ENCODE assay signal across 11 mouse cellular contexts in the genomic region with DNA sequence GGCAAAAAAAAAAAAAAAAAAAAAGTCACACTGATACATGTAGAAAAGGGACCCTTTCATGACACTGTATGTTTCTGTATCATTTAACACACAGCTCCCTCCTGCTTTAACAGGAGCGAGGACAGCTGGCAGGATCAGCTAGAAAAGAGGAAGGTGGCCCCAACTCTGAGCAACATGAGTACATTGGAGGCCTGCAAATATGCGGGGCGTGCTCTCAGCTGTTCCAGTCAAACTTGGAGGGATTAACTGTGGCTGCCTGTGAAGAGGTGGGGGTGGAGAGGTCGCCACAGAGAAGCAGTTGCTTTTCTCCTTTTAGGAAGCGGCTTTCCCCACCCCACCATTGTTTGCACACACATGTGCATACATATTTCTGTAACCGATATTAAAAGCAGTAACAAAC.
A peak's percentile ranks its signal among the peaks of the same experiment; 100 is the strongest.
DNase-seq lines count a peak whose midpoint lies in the region; ATAC-seq lines count a peak whose summit lies in the region.
"Had no signal": no experiment of that assay in that cellular context is flagged by ENCODE, and none has a peak within 500 bp of the region (broad histone marks: within the 10 kb centered on the region; RNA-seq: fewer than 3 reads in every experiment).

No protein-coding gene starts in this region.

- H3K27me3 ChIP-seq in heart, embryonic 14.5 days (ENCODE audit: control insufficient read depth, insufficient read depth, low read length), result no peaks in the 10 kb centered on the region
- no peaks in the 10 kb centered on the region for H3K27me3 ChIP-seq in stomach, embryonic 16.5 days (ENCODE audit: control insufficient read depth, insufficient read depth, low read length)
- H3K27me3 ChIP-seq: neural tube, embryonic 13.5 days had no signal

- H3K4me1 ChIP-seq in heart, embryonic 14.5 days (ENCODE audit: control insufficient read depth in 2 of 2, insufficient read depth in 2 of 2, low read length in 2 of 2), result peaks cover 22 to 51% of the 10 kb centered on the region in 2 experiments
- H3K4me1 ChIP-seq in stomach, embryonic 16.5 days (ENCODE audit: control insufficient read depth, insufficient read depth, low read length), result peaks cover 54% of the 10 kb centered on the region

- H3K9me3 ChIP-seq in heart, embryonic 14.5 days (ENCODE audit: control insufficient read depth, low read length), result no peaks in the 10 kb centered on the region
- H3K9me3 ChIP-seq in stomach, embryonic 16.5 days (replicated peaks; ENCODE audit: control insufficient read depth, low read length), result no peaks in the 10 kb centered on the region
- H3K9me3 ChIP-seq: hindbrain, embryonic 10.5 days; neural tube, embryonic 13.5 days had no signal

- no peak for DNase-seq in heart, adult 9 months (ENCODE audit: low spot score in 2 of 2)
- DNase-seq in retina, postnatal 1 day, result peak; percentile 34
- no peak for DNase-seq in retina, embryonic 14.5 days (ENCODE audit: low spot score)
- no peak for DNase-seq in thymus, postnatal 10 days (ENCODE audit: low spot score in 2 of 2)
- DNase-seq in left cerebral cortex, adult 8-10 months (ENCODE audit: low spot score in 2 of 2), result no peak
- DNase-seq: cerebellum, postnatal 10 days had no signal

- H3K27ac ChIP-seq in heart, embryonic 14.5 days (replicated peaks in 1 of 2; ENCODE audit: control insufficient read depth in 1 of 2, insufficient read depth in 1 of 2, low read depth in 2 of 2, low read length in 2 of 2), result peak overlapping the region; percentile 76 to 82
- peak overlapping the region; percentile 86 for H3K27ac ChIP-seq in stomach, embryonic 16.5 days (ENCODE audit: low read length)
- H3K27ac ChIP-seq: hindbrain, embryonic 10.5 days; neural tube, embryonic 13.5 days had no signal

- H3K36me3 ChIP-seq in heart, embryonic 14.5 days (ENCODE audit: control insufficient read depth, insufficient read depth, low read length), result 0 out of 2 replicates have a peak, but pooled peaks cover 3% of the 10 kb centered on the region
- no peaks in the 10 kb centered on the region for H3K36me3 ChIP-seq in stomach, embryonic 16.5 days (ENCODE audit: control insufficient read depth, insufficient read depth, low read length)
- H3K36me3 ChIP-seq: hindbrain, embryonic 10.5 days; neural tube, embryonic 13.5 days had no signal

- ATAC-seq in heart, embryonic 14.5 days (ENCODE audit: insufficient number of reproducible peaks, insufficient read depth, low FRiP score, low read depth), result no peak
- peak; percentile 68 to 83 for ATAC-seq in hematopoietic stem cell, adult 5-6 weeks (replicated peaks in 1 of 2; ENCODE audit: insufficient read depth in 1 of 2, low FRiP score in 2 of 2, low TSS enrichment in 1 of 2, low read depth in 1 of 2, poor library complexity in 2 of 2, severe bottlenecking in 2 of 2)
- ATAC-seq in stomach, embryonic 16.5 days (ENCODE audit: insufficient read depth, low FRiP score), result peak; percentile 79; the same call in 1 of the 2 replicates

- 21% methylated on average over 6 of the region's 6 CpGs for WGBS in heart, embryonic 14.5 days
- 12% methylated on average over 6 of the region's 6 CpGs for WGBS in stomach, embryonic 16.5 days

- peak overlapping the region; percentile 31 for H3K4me2 ChIP-seq in heart, embryonic 14.5 days (ENCODE audit: low read length)
- peak overlapping the region; percentile 24; the same call in 1 of the 2 replicates for H3K4me2 ChIP-seq in stomach, embryonic 16.5 days (ENCODE audit: low read depth, low read length)
- H3K4me2 ChIP-seq: neural tube, embryonic 13.5 days had no signal

- H3K9ac ChIP-seq in heart, embryonic 14.5 days (ENCODE audit: low read length), result peak overlapping the region; percentile 49; the same call in 1 of the 2 replicates
- no peak overlapping the region for H3K9ac ChIP-seq in stomach, embryonic 16.5 days (ENCODE audit: low read length)
- H3K9ac ChIP-seq: neural tube, embryonic 13.5 days had no signal

- no peak overlapping the region for H3K4me3 ChIP-seq in heart, embryonic 14.5 days (ENCODE audit: control insufficient read depth in 1 of 2, insufficient read depth in 1 of 2, low read depth in 1 of 2, low read length in 2 of 2)
- no peak overlapping the region for H3K4me3 ChIP-seq in stomach, embryonic 16.5 days (replicated peaks; ENCODE audit: low read length)
- H3K4me3 ChIP-seq: hindbrain, embryonic 10.5 days; neural tube, embryonic 13.5 days had no signal
